Mouse (Mus musculus): ENCODE results near the gene Pim1. TPM values are rescaled to one million over a fixed set of nuclear protein-coding genes. Genes with fewer than 3 reads are reported as not detected.

The Pim1 gene
- polyA plus RNA-seq, 1 experiment from 2014 or later, result 13.5 TPM

- Histone ChIP-seq H3K9ac (ENCODE audit: low read length) (peak overlapping the region; percentile 75), H3K27ac (ENCODE audit: low read length) (peak overlapping the region; percentile 83), H3K9me3 (replicated peaks; ENCODE audit: control insufficient read depth, low read length) (no peaks in the 10 kb centered on the region), H3K36me3 (ENCODE audit: control insufficient read depth, insufficient read depth, low read length) (peaks cover 5% of the 10 kb centered on the region; the same call in 1 of the 2 replicates), H3K27me3 (ENCODE audit: control insufficient read depth, insufficient read depth, low read length) (no peaks in the 10 kb centered on the region), H3K4me3 (replicated peaks; ENCODE audit: low read length) (peak overlapping the region; percentile 65), H3K4me1 (ENCODE audit: control insufficient read depth, insufficient read depth, low read length) (peaks cover 15% of the 10 kb centered on the region), H3K4me2 (ENCODE audit: low read depth, low read length) (peak overlapping the region; percentile 82)
- 5% methylated on average over 30 of the region's 30 CpGs for WGBS
- no peak for ATAC-seq (ENCODE audit: insufficient read depth, low FRiP score)
These were observed 1.3 kb upstream of the Pim1 start for GRCm38 (mm10) chr17:29488978-29489970.

- H3K4me2 ChIP-seq (ENCODE audit: low read depth, low read length), result peak overlapping the region; percentile 91
- H3K9me3 ChIP-seq (replicated peaks; ENCODE audit: control insufficient read depth, low read length), result no peaks in the 10 kb centered on the region
- WGBS, result under 1% methylated on average over 62 of the region's 68 CpGs
- ATAC-seq (ENCODE audit: insufficient read depth, low FRiP score), result peak; percentile 93
- H3K27me3 ChIP-seq (ENCODE audit: control insufficient read depth, insufficient read depth, low read length), result no peaks in the 10 kb centered on the region
- peaks cover 9% of the 10 kb centered on the region; the same call in 1 of the 2 replicates for H3K36me3 ChIP-seq (ENCODE audit: control insufficient read depth, insufficient read depth, low read length)
- H3K27ac ChIP-seq (ENCODE audit: low read length), result peak overlapping the region; percentile 83
- H3K9ac ChIP-seq (ENCODE audit: low read length), result peak overlapping the region; percentile 90
- H3K4me3 ChIP-seq (replicated peaks; ENCODE audit: low read length), result peak overlapping the region; percentile 90
- H3K4me1 ChIP-seq (ENCODE audit: control insufficient read depth, insufficient read depth, low read length), result peaks cover 18% of the 10 kb centered on the region
These were observed 411 bp upstream of the Pim1 start for GRCm38 (mm10) chr17:29489971-29490712.

GRCm38 (mm10) chr17:29491591-29492268 is 1.2 kb downstream of the Pim1 start:
- H3K4me2 ChIP-seq (ENCODE audit: low read depth, low read length), result peak overlapping the region; percentile 91
- no peak for ATAC-seq (ENCODE audit: insufficient read depth, low FRiP score)
- H3K27me3 ChIP-seq (ENCODE audit: control insufficient read depth, insufficient read depth, low read length), result no peaks in the 10 kb centered on the region
- peak overlapping the region; percentile 90 for H3K9ac ChIP-seq (ENCODE audit: low read length)
- peaks cover 9% of the 10 kb centered on the region; the same call in 1 of the 2 replicates for H3K36me3 ChIP-seq (ENCODE audit: control insufficient read depth, insufficient read depth, low read length)
- H3K9me3 ChIP-seq (replicated peaks; ENCODE audit: control insufficient read depth, low read length), result no peaks in the 10 kb centered on the region
- peaks cover 18% of the 10 kb centered on the region for H3K4me1 ChIP-seq (ENCODE audit: control insufficient read depth, insufficient read depth, low read length)
- peak overlapping the region; percentile 90 for H3K4me3 ChIP-seq (replicated peaks; ENCODE audit: low read length)
- peak overlapping the region; percentile 91 for H3K27ac ChIP-seq (ENCODE audit: low read length)
- whole genome bisulfite sequencing, result under 1% methylated on average over 48 of the region's 48 CpGs

- Histone ChIP-seq H3K36me3 (ENCODE audit: control insufficient read depth, insufficient read depth, low read length) (peaks cover 9% of the 10 kb centered on the region; the same call in 1 of the 2 replicates), H3K4me1 (ENCODE audit: control insufficient read depth, insufficient read depth, low read length) (peaks cover 18% of the 10 kb centered on the region), H3K4me2 (ENCODE audit: low read depth, low read length) (peak overlapping the region; percentile 91), H3K4me3 (replicated peaks; ENCODE audit: low read length) (peak overlapping the region; percentile 90), H3K27me3 (ENCODE audit: control insufficient read depth, insufficient read depth, low read length) (no peaks in the 10 kb centered on the region), H3K9me3 (replicated peaks; ENCODE audit: control insufficient read depth, low read length) (no peaks in the 10 kb centered on the region), H3K9ac (ENCODE audit: low read length) (peak overlapping the region; percentile 90), H3K27ac (ENCODE audit: low read length) (peak overlapping the region; percentile 91)
- ATAC-seq (ENCODE audit: insufficient read depth, low FRiP score), result no peak
- WGBS, result 2% methylated on average over 22 of the region's 22 CpGs
These were observed 2.0 kb downstream of the Pim1 start for GRCm38 (mm10) chr17:29492269-29493191.

GRCm38 (mm10) chr17:29493461-29493980 is 3.0 kb downstream of the Pim1 start:
- Histone ChIP-seq H3K4me2 (ENCODE audit: low read depth, low read length) (peak overlapping the region; percentile 91), H3K4me3 (replicated peaks; ENCODE audit: low read length) (peak overlapping the region; percentile 90; the same call in 1 of the 2 replicates), H3K27me3 (ENCODE audit: control insufficient read depth, insufficient read depth, low read length) (no peaks in the 10 kb centered on the region), H3K36me3 (ENCODE audit: control insufficient read depth, insufficient read depth, low read length) (peaks cover 9% of the 10 kb centered on the region; the same call in 1 of the 2 replicates), H3K9me3 (replicated peaks; ENCODE audit: control insufficient read depth, low read length) (no peaks in the 10 kb centered on the region), H3K4me1 (ENCODE audit: control insufficient read depth, insufficient read depth, low read length) (peaks cover 22% of the 10 kb centered on the region), H3K27ac (ENCODE audit: low read length) (peak overlapping the region; percentile 91), H3K9ac (ENCODE audit: low read length) (peak overlapping the region; percentile 67)
- 79% methylated on average over 11 of the region's 11 CpGs for WGBS
- no peak for ATAC-seq (ENCODE audit: insufficient read depth, low FRiP score)

- H3K4me1 ChIP-seq (ENCODE audit: control insufficient read depth, insufficient read depth, low read length), result peaks cover 19% of the 10 kb centered on the region
- no peak overlapping the region for H3K27ac ChIP-seq (ENCODE audit: low read length)
- no peak for ATAC-seq (ENCODE audit: insufficient read depth, low FRiP score)
- 77% methylated on average over 10 of the region's 10 CpGs for WGBS
- H3K9ac ChIP-seq (ENCODE audit: low read length), result no peak overlapping the region; the same call in 1 of the 2 replicates
- peaks cover 9% of the 10 kb centered on the region; the same call in 1 of the 2 replicates for H3K36me3 ChIP-seq (ENCODE audit: control insufficient read depth, insufficient read depth, low read length)
- no peaks in the 10 kb centered on the region for H3K9me3 ChIP-seq (replicated peaks; ENCODE audit: control insufficient read depth, low read length)
- H3K4me2 ChIP-seq (ENCODE audit: low read depth, low read length), result no peak overlapping the region
- H3K4me3 ChIP-seq (replicated peaks; ENCODE audit: low read length), result no peak overlapping the region
- no peaks in the 10 kb centered on the region for H3K27me3 ChIP-seq (ENCODE audit: control insufficient read depth, insufficient read depth, low read length)
These were observed 3.6 kb downstream of the Pim1 start for GRCm38 (mm10) chr17:29494062-29494731.

GRCm38 (mm10) chr17:29494732-29495076 is 4.2 kb downstream of the Pim1 start:
- WGBS, result 81% methylated on average over 7 of the region's 8 CpGs
- H3K4me1 ChIP-seq (ENCODE audit: control insufficient read depth, insufficient read depth, low read length), result peaks cover 17% of the 10 kb centered on the region
- ATAC-seq (ENCODE audit: insufficient read depth, low FRiP score), result no peak
- H3K36me3 ChIP-seq (ENCODE audit: control insufficient read depth, insufficient read depth, low read length), result peaks cover 9% of the 10 kb centered on the region; the same call in 1 of the 2 replicates
- no peak overlapping the region; the same call in 1 of the 2 replicates for H3K9ac ChIP-seq (ENCODE audit: low read length)
- no peaks in the 10 kb centered on the region for H3K27me3 ChIP-seq (ENCODE audit: control insufficient read depth, insufficient read depth, low read length)
- no peak overlapping the region for H3K4me3 ChIP-seq (replicated peaks; ENCODE audit: low read length)
- H3K4me2 ChIP-seq (ENCODE audit: low read depth, low read length), result no peak overlapping the region
- no peak overlapping the region for H3K27ac ChIP-seq (ENCODE audit: low read length)
- no peaks in the 10 kb centered on the region for H3K9me3 ChIP-seq (replicated peaks; ENCODE audit: control insufficient read depth, low read length)

All from stomach, embryonic 16.5 days (tissue).